Mouse (Mus musculus): ENCODE measurements at regions not wholly inside any gene's neighbourhood (a gene's known extent, or its start where the extent isn't known, plus 50 kb on each side); places are given as distances from the start of the nearest gene placed in this dataset.

DNA sequence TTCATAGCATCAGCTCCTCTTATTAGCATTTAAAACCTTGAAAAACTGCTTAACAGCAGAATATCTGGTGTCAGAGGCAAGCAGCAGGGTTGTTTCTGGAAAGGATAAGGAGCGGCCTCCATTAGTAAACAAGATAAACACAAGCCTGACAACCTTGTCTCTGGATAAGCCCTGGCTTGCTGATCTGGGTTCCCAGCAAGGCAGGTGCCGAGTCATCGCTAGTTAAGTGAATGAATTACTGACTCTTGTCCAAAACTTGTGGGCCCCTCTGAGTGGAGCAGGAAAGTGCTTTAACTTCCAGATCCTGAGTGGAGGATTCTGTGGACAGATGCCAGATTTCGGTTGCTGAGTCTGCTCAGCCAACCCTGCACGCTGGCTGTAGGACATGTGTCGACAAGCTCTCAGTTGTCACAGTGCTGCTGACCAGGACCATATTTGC, 85.6 kb upstream of the Lgalsl start:
- TF ChIP-seq POLR2A (IDR thresholded peaks at IDR 0.05; ENCODE audit: low read depth, low read length) (no peak), CTCF (IDR thresholded peaks at IDR 0.05; ENCODE audit: extremely low read depth, insufficient read length, insufficient replicate concordance, low read depth, low read length) (no peak)
